Mouse (Mus musculus) CD8-positive naive resting alpha-beta T cell, adult 2 months (primary cell): ENCODE data around the gene Fzd1.

ENCODE experiments used
- DNase-seq, 2 experiments: peaks; one replicate each; pipeline ENCODE4 v3.0.0; 2022; ENCODE audit warnings: low read depth in 2 of 2, low spot score in 2 of 2

Gene Fzd1

DNA sequence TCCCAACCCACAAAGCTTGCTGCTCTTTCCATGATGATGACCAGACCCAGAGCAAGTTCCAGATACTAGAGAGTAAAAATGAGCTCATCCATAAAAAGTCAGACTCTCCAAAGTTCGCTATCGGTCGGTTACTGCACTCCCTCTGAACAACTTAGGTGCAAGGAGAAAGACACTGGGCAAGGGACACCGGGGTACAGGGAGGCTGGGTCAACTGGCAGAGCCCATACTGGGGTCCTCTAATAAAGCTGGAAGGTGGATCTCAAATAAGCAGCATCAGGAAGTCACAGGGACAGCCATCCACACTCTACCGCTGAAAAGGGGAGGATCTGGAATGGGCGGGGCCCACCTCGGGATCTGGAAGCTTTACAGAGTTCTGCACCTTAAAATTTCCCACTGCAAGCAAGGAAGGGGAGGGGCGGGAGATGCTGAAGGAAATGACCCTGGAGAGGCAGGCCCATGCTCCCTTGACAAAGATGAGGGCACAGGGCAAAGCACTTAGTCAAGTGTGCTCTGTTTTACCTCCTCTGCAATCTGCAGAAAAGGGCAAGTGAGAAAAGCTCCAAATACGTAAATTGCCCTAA, 3.0 kb downstream of the Fzd1 start:
- no peak for DNase-seq

DNA sequence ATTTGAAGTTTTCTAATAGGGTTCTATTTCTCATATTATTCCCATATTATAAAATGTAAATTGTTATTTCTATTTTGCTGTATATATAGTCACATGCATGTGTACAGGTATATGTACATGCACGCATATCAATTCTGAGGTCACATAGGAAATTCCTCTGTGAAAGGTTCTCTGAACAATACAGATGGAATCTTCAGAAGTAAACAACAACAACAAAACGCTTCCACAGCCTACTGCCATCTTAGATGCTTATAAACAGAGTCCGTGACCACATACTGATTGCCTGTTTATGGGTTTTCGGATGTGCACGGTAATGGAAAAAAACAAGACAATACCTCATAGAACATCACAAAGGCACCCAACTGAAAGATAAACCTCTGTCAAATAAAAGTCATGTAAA, 4.7 kb downstream of the Fzd1 start:
- no peak for DNase-seq

DNA sequence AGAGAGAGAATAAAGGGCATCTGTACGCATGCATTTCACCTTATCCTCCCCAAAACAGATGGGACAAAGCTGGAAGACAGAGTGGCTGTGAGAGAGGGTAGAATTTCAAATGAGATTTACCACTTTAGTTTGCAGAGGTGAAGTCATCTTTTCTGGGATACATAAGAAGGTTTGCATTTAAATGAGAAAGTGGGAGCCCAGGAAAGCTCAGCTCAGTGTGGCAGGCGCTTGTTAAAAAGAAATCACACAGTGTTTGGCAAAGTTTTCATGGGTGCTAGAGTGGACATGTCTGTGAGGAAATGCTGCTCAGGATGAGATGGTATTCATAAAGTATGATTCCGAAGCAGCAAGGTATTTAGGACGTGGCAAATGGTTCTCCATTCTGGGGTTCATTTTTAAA, 15.1 kb downstream of the Fzd1 start:
- DNase-seq = no peak

DNA sequence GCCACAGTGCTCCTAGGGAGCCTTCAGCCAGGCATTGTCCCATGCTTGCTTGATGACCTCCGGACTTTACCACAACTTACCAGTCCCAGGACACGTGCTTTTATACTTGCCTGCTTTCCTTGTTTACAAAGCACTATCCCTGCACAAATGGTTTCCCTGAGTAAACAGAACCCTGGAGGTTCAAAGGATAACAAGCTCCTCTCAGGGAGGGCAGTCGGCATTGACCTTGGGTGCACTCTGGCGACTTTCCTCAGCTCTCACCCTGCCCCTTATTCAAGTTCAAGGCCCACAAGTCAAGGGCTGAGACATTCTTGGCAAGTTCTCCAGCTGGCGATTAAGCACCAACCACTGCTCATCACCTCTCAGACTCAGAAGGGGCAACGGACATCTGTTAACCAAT, 20.8 kb downstream of the Fzd1 start:
- DNase-seq = no peak

DNA sequence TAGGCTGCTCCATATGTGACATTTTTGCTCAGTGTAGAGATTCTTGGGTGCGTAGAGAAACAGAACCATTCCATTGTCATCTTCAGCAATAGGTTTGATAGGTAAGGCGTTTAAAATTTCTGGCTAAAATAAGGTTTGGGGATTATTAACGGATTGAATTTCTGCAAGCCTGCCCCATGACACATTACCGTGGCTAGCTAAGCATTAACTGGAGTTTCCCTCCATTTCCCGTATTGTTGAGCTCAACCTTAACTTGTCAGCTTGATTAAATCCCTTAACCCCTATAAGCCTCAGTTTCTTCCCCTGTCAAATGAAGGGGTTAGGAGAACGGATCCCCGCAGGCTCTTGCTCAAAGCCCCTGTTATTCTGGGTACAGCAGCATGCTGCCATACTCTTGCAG, 22.4 kb downstream of the Fzd1 start:
- no peak for DNase-seq

DNA sequence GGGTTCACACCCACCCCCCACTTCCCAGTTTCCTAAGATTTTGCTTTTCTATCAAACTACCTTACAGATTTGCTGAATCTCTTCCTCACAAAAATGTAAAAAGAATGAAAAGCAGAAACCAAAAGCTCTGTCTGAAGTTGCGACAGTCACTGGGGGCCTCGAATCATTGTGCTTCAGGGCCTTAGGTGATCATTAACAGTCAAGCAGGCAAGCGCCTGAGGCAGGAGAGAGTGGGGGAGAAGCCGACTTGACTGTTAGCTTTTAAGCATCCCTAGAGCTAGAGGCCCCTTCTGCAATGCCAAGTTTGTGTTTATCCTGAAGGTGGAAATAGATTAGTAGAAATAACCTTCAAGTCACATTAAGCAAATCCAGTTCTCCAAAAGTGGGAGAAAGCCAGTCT, 24.6 kb downstream of the Fzd1 start:
- no peak for DNase-seq

DNA sequence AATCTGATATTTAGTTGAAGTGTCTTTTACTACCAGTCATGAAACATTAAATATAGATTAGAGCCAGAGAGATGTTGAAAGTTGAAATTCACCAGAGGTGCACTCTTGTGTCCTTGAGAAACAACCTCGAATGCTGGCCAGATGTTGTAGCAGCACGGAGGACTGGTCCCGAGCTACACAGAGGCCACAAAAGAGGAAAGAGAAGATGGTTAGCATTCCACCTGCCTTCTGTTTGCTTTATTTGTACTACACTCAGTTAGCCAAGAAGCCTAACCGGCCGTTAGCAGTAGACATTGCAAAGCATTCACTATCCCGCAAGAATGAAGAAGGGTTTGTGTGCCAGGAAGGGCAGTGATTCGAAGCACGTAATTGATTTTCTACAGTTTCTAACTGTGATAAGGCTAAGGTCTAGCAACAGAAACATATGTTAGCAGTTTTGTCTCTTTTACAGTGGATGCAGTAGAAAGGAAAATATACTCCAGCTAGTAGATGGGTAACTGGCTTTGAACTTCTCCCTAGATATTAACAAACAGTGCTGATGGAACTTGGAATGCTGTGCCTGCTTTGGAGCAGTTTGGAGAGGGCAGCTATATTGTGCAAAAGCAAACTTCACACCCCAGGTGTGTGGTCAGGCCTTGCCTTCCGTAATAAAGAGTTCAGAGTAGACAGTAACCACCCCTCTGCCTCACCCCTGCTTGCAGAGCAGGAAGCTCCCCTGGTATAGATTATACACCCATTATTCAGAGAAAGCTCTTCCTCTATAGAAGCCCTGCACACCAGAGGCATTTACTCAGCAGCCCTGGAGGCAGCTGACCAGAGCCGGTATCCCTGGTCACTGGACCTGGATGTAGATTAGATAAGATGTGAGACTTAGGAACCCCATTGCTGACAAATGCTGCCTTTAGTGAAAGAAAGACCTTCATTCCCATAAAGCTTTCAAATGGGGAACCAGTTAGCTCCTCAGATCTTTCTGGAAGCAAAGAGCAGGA, 25.3 kb downstream of the Fzd1 start:
- DNase-seq = no peak

DNA sequence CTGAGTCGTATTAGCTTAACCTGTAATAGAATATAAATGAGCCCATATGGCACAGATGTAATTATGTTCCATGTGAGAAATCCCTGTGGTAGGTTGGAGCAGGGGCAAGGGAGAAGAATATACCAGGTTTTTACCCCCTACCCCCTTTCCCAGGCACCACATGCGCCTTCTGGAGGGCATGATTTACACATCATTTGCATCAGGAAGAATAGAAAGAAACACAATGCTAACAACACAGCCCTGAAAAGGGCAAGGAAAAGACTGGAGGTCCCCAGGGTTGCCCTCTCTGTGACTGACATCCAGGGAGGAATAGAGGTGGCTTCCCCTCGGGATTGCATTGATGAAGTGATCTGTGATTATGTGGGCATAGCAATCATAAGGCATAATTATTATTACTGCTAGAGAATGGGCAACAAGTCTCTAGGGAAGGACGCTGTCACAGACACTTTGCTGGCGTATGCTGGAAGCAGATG, 26.1 kb downstream of the Fzd1 start:
- DNase-seq = no peak

DNA sequence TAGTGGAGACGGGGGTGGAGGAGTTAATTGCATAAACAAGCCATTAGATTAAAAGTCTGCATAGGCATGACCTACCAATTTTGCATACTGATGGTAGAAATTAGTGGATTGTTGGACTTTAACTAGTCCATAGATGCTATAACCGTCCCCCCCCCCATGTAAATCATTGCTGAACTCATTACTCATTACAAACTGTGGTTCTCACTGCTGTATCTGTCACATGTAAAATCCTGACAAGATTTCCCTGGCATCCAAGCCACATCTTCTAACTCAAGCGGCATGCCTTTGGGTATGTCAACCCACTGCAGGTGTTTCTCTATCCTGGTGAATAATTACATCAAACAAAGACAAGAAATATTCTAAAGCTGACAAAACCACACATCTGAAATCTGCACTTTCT, 26.8 kb downstream of the Fzd1 start:
- DNase-seq = no peak
